Mouse (Mus musculus) heart, adult 2 months (tissue): ENCODE results near the gene Tmem116. TPM values are rescaled to one million over a fixed set of nuclear protein-coding genes. Genes with fewer than 3 reads are reported as not detected.

Experiments used
- DNase-seq, 2 experiments: peaks; one replicate each; pipeline ENCODE4 v3.0.0; 2021
- H3K27ac ChIP-seq: fragments of 200-600 bp; 2 replicates; pipeline ENCODE4 v1.8.1; 2022
- H3K27me3 ChIP-seq: fragments of 200-500 bp; 2 replicates; pipeline ENCODE4 v1.6.1; 2012; ENCODE audit warnings: mild to moderate bottlenecking, low read length, inconsistent platforms, mixed read lengths; ENCODE audit not compliant: control insufficient read depth, insufficient read depth
- H3K36me3 ChIP-seq: fragments of 200-500 bp; 2 replicates; pipeline ENCODE4 v1.6.1; 2012; ENCODE audit warnings: low read length, inconsistent platforms; ENCODE audit not compliant: control insufficient read depth, insufficient read depth
- H3K4me1 ChIP-seq: fragments of 200-500 bp; 2 replicates; pipeline ENCODE4 v1.6.1; 2011; ENCODE audit warnings: low read length; ENCODE audit not compliant: control insufficient read depth, insufficient read depth
- H3K4me3 ChIP-seq: fragments of 200-600 bp; 2 replicates; pipeline ENCODE4 v1.8.1; 2022
- H3K79me2 ChIP-seq: fragments of 200-500 bp; replicated peaks from 2 replicates; pipeline ENCODE4 v1.6.1; 2012; ENCODE audit warnings: mild to moderate bottlenecking, inconsistent platforms, low read length, moderate library complexity, mixed read lengths; ENCODE audit not compliant: control insufficient read depth, insufficient read depth
- H3K9ac ChIP-seq: fragments of 200-500 bp; 2 replicates; pipeline ENCODE4 v1.6.1; 2012; ENCODE audit warnings: low read depth, mild to moderate bottlenecking, control low read depth, inconsistent platforms, low read length, mixed read lengths
- CTCF ChIP-seq: fragments of 200-600 bp; IDR thresholded peaks from 2 replicates; pipeline ENCODE4 v1.8.1; 2022; ENCODE audit warnings: antibody characterized with exemption, mild to moderate bottlenecking, moderate library complexity
- EP300 ChIP-seq: fragments of 200-500 bp; IDR thresholded peaks from 2 replicates; pipeline ENCODE4 v1.6.1; 2011; ENCODE audit warnings: low read depth, low read length, control low read depth; ENCODE audit not compliant: insufficient read depth
- POLR2A ChIP-seq: fragments of 200-500 bp; IDR thresholded peaks from 2 replicates; pipeline ENCODE4 v1.6.1; 2011; ENCODE audit warnings: mild to moderate bottlenecking, low read depth, low read length, control low read depth; ENCODE audit not compliant: insufficient read depth
- WGBS: fragments of 180-500 bp; shearing (Covaris S2); methylation state at CpG from one replicate; pipeline ENCODE4 v1.1.7; 2018; 5-methylcytosine and 5-hydroxymethylcytosine counted together
- intact Hi-C: fragments of 180-260 bp; cut with DNase I; formaldehyde crosslinking; loops from one replicate; pipeline ENCODE4 v1.15.1; 2025
- polyA plus RNA-seq: library from polyadenylated mRNA; depleted of rRNA; stranded (reverse); fragments of >200 nt; gene quantifications from 2 replicates; pipeline ENCODE4 v1.2.3, GENCODE M21; 2012
- total RNA-seq, 2 experiments: library from RNA; stranded (reverse); gene quantifications; 2 replicates each; pipeline ENCODE4 v1.2.3; 2021

Tmem116 gene
- total and polyA plus RNA-seq, 3 experiments = 10.0 to 16.2 (median 12.6) TPM

DNA sequence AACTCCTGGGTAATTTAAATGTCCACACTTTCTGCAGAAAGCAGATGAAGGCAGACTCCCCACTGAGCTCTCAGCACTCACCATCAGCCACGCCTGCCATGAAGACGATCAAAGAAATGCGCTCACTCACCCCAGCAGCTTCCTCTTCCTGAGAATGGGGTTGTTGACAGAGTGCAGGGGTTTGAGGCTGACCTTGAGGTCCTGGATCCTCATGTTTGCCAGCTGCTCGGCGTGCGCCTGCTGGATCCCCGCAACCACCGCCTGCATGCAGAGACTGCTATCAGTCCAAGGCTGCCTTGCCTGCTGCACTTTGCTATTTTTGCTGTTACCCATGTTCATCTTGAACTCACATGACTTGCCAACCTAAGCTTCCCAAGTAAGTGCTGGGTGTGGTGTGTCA, 75.3 kb downstream of the Tmem116 start:
- no peak overlapping the region for H3K4me3 ChIP-seq
- 53% methylated on average over 8 of the region's 8 CpGs for WGBS

DNA sequence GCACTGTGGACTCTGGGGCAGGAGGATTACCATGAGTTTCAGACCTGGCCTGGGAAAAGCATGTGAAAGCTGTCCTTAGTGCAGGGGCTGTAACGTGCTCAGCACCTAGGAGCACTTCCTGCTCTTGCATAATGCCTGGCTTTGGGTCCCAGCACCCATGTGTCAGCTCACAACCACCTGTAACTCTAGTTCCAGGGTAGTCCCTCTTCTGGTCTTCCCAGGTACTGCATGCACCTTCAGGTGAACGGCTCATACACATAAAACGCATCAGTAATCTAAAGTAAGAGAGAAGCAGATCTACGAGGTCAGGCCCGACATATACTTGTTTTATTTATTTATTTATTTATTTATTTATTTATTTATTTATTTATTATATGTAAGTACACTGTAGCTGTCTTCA, 82.8 kb downstream of the Tmem116 start:
- H3K27me3 ChIP-seq = no peaks in the 10 kb centered on the region
- H3K36me3 ChIP-seq = no peaks in the 10 kb centered on the region
- H3K9ac ChIP-seq = no peak overlapping the region
- no peaks in the 10 kb centered on the region for H3K4me1 ChIP-seq
- H3K27ac ChIP-seq = no peak overlapping the region
- WGBS = 91% methylated on average over 5 of the region's 5 CpGs
- H3K79me2 ChIP-seq = no peaks in the 10 kb centered on the region
- H3K4me3 ChIP-seq = no peak overlapping the region
- no peak for DNase-seq
- TF ChIP-seq POLR2A = no peak
- TF ChIP-seq CTCF = peak; percentile 56
- intact Hi-C loops = no loop called here

More for the DNA sequence above, 75.3 kb downstream of the Tmem116 start:
- peak overlapping the region; percentile 38 for H3K27ac ChIP-seq
- no peak for TF ChIP-seq CTCF
- TF ChIP-seq POLR2A = no peak
- no peak for TF ChIP-seq EP300
- no peaks in the 10 kb centered on the region for H3K36me3 ChIP-seq
- H3K79me2 ChIP-seq = no peaks in the 10 kb centered on the region
- H3K4me1 ChIP-seq = no peaks in the 10 kb centered on the region; the same call in 1 of the 2 replicates
- no peak overlapping the region for H3K9ac ChIP-seq
- intact Hi-C loops = no loop called here
- DNase-seq = peak in 1 of 2 experiments; percentile 33
- no peaks in the 10 kb centered on the region for H3K27me3 ChIP-seq

DNA sequence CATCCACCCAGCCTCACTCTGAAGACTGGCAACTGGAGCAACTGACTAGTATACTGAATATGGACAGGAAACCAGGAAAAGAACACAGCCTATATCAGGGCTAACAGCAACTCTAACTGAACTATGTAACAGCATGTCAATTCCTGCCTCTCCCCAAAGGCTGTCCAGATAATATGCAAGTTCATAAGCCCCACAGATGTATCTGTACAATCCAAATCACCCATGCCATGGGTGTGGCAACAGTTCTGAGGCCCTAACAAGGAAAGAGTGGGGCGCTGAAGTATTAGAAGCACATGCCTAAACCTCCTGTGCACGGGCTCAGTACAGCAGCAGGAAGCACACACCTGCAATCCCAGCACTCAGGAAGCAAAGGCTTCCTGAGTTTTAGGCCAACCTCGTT, 83.4 kb downstream of the Tmem116 start:
- TF ChIP-seq CTCF (no peak), EP300 (no peak), POLR2A (no peak)
- no peaks in the 10 kb centered on the region for H3K36me3 ChIP-seq
- WGBS = 67% methylated on average over 3 of the region's 3 CpGs

DNA sequence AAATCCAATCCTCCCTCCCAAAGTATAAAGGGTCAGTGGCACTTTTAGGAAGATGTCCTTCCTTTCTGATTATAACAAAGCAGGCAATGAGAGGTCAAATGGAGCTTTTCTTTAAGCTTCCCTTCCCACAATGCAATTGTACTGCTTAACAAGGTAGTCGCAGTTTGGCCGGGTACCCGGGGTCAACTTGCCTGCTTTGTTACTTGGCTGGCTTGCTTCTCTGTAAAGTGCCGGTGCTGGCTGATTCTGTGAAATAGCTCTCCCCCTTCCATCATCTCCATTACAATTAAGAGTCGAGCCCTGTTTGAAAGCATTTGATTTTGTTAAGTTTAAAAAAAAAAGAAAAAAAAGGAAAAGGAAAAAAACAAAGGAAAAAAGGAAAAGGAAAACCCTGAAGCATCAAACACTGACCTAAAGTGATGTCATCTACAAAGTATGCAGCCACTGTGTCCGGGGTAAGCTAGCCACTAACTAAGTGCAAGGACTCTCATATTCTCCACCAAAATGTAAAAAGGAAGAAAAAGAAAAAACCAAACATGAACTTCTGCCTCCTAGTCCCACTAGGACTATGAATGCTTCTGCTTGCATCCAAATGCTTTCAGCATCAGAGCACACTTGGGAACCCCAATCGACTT, 85.3 kb downstream of the Tmem116 start:
- Histone ChIP-seq H3K27me3 (no peaks in the 10 kb centered on the region), H3K4me1 (no peaks in the 10 kb centered on the region), H3K4me3 (no peak overlapping the region), H3K9ac (no peak overlapping the region), H3K79me2 (no peaks in the 10 kb centered on the region; the same call in 1 of the 2 replicates), H3K27ac (no peak overlapping the region), H3K36me3 (no peaks in the 10 kb centered on the region)
- TF ChIP-seq CTCF (no peak), EP300 (no peak), POLR2A (no peak)
- 39% methylated on average over 7 of the region's 7 CpGs for WGBS
- intact Hi-C loops = no loop called here
- no peak for DNase-seq

More for the DNA sequence above, 83.4 kb downstream of the Tmem116 start:
- H3K79me2 ChIP-seq = no peaks in the 10 kb centered on the region
- no peak overlapping the region for H3K4me3 ChIP-seq
- no peak overlapping the region for H3K9ac ChIP-seq
- H3K4me1 ChIP-seq = no peaks in the 10 kb centered on the region
- no peak overlapping the region for H3K27ac ChIP-seq
- intact Hi-C loops = no loop called here
- no peaks in the 10 kb centered on the region for H3K27me3 ChIP-seq
- DNase-seq = no peak

DNA sequence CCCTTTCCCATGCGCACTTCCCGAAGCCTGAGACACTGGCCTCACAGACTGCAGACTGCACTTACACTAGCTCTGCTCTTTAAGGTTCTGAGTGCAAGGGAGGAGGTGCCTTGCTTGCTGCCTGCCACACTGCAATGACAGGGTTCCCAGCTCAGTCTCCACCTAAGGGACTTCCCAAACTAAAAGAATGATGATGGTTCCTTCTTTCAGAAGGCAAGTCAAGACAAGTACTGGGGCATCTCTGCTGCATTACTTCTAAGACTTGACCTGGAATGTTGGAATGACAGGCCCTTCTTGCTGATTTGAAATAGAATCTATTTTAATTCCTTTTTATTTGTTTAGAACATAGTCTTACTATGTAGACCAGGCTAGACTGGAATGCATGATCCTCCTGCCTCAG, 85.9 kb downstream of the Tmem116 start:
- 47% methylated on average over 2 of the region's 2 CpGs for WGBS
- no peak overlapping the region for H3K4me3 ChIP-seq
- no peaks in the 10 kb centered on the region for H3K27me3 ChIP-seq
- no peak for TF ChIP-seq POLR2A
- no peak for TF ChIP-seq CTCF
- no peak for TF ChIP-seq EP300
- H3K36me3 ChIP-seq = no peaks in the 10 kb centered on the region
- H3K79me2 ChIP-seq = no peaks in the 10 kb centered on the region; the same call in 1 of the 2 replicates
- intact Hi-C loops = no loop called here
- H3K4me1 ChIP-seq = no peaks in the 10 kb centered on the region
- no peak overlapping the region for H3K27ac ChIP-seq
- H3K9ac ChIP-seq = no peak overlapping the region
- no peak for DNase-seq

DNA sequence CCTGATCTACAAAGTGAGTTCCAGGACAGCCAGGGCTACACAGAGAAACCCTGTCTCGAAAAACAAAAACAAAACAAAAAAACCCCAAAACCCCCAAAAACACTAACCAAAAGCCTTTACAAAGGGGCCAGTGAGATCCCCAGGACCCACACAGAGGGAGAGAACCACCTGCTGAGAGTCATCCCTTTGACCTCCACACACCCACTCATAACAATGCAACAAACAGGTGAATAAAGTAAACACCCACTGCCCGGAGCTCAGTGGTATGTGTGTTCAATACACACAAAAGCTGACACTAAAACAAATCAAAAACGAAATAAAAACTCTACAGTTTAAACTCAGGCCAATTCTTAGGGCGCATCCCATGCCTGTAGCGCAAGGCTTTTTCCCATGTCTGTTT, 88.4 kb downstream of the Tmem116 start:
- Histone ChIP-seq H3K79me2 (no peaks in the 10 kb centered on the region; the same call in none of the 2 replicates), H3K27ac (no peak overlapping the region), H3K36me3 (peaks cover 3% of the 10 kb centered on the region; the same call in 1 of the 2 replicates), H3K4me3 (no peak overlapping the region), H3K27me3 (no peaks in the 10 kb centered on the region), H3K9ac (no peak overlapping the region), H3K4me1 (peaks cover 4% of the 10 kb centered on the region)
- no peak for TF ChIP-seq POLR2A
- TF ChIP-seq CTCF = no peak
- TF ChIP-seq EP300 = no peak
- 94% methylated on average over 5 of the region's 5 CpGs for WGBS
- intact Hi-C loops = no loop called here
- DNase-seq = no peak
